Mouse (Mus musculus): ENCODE measurements around the gene Agt. TPM values are rescaled to one million over a fixed set of nuclear protein-coding genes. Genes with fewer than 3 reads are reported as not detected.

Agt gene
- total and polyA plus RNA-seq, 3 experiments: not detected

DNA sequence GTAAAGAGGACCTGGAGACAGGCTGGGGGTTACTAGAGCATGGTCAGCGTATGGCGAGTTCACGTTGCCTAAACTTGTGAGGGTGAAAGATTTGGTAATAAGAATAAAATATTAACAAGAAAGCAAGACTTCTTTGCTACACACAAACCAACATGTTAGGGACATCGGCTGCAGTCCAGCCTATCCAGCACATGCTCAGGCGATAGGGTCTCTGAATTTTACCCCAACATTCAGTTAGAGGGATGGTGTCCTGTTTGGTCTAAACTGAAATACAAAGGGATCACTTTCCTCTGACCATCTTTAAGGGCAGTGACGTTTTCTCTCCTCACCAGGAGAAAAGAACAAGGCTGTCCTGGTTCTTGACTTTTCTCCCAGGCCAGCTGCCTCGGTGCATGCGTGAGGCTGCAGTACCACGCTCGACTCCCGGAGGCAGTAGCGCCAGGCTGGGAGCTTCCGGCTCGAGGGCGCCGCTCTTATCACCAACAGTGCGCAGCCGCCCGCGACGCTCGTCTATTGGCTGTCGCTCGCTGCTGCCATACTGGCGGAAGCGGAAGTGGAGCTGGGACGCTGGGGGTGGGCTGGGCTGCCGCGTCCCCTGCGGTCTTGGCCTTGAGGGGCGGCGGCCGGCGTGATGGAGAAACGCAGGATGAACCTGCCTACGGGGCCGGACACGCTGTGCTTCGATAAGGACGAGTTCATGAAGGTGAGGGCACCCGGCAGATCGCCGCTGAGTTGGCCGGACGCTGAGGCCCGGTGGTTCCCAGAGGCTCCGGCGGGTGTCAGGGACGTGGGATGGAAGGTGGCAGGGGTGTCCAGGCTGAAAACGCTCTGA, 49.0 kb downstream of the Agt start, which contains the start of gene Cog2:
Cog2 (plus strand) TSS at position 519 of the 832 bp plus-strand sequence.
- Histone ChIP-seq H3K9me3 (replicated peaks; ENCODE audit: low read length) (no peaks in the 10 kb centered on the region), H3K27ac (ENCODE audit: insufficient read depth, low read depth) (no peak within 1 kb of the TSS), H3K27me3 (replicated peaks) (no peaks in the 10 kb centered on the region), H3K4me3 (replicated peaks in 1 of 3; ENCODE audit: low read depth in 2 of 3, low read length in 2 of 3, poor library complexity in 1 of 3) (peak within 1 kb of the TSS; percentile 89 to 97 (median 91)), H3K4me1 (ENCODE audit: control insufficient read depth in 1 of 2, insufficient read depth in 2 of 2) (peaks cover 8 to 30% of the 10 kb centered on the region in 2 experiments), H3K36me3 (replicated peaks in 1 of 2; ENCODE audit: control insufficient read depth in 1 of 2, insufficient read depth in 1 of 2, low read length in 1 of 2) (peaks cover 7 to 29% of the 10 kb centered on the region in 2 experiments), H3K4me2 (ENCODE audit: insufficient read depth, low read depth, poor library complexity, severe bottlenecking) (peak within 1 kb of the TSS; percentile 80), H3K79me2 (replicated peaks; ENCODE audit: control insufficient read depth, extremely low read depth, insufficient read depth, poor library complexity, severe bottlenecking) (peaks cover 27% of the 10 kb centered on the region), H3K9ac (ENCODE audit: insufficient read depth, low read depth) (peak within 1 kb of the TSS; percentile 73)
- TF ChIP-seq NELFE (IDR thresholded peaks at IDR 0.05; ENCODE audit: low read depth, low read length): no peak; the same call in none of the 2 replicates
- TF ChIP-seq SMC3 (IDR thresholded peaks at IDR 0.05; ENCODE audit: low read depth, low read length): no peak
- TF ChIP-seq MYC (IDR thresholded peaks at IDR 0.05; ENCODE audit: low read depth, low read length): 0 out of 2 replicates have a peak, but pooled peaks have one; percentile 66
- TF ChIP-seq CHD1 (IDR thresholded peaks at IDR 0.05; ENCODE audit: low read depth, low read length): no peak
- no peak for TF ChIP-seq USF2 (conservative IDR thresholded peaks at IDR 0.05; ENCODE audit: low read depth, low read length)
- TF ChIP-seq USF1 (IDR thresholded peaks at IDR 0.05; ENCODE audit: low read depth, low read length): no peak
- TF ChIP-seq KAT2A (IDR thresholded peaks at IDR 0.05; ENCODE audit: insufficient replicate concordance, low read length): peak; percentile 90; the same call in 1 of the 2 replicates
- TF ChIP-seq NRF1 (IDR thresholded peaks at IDR 0.05; ENCODE audit: low read depth, low read length): peak; percentile 96
- TF ChIP-seq TCF12 (IDR thresholded peaks at IDR 0.05; ENCODE audit: low read depth, low read length): peak; percentile 67; the same call in 1 of the 2 replicates
- no peak for TF ChIP-seq JUN (IDR thresholded peaks at IDR 0.05; ENCODE audit: insufficient read depth, low read depth, low read length)
- TF ChIP-seq RAD21 (IDR thresholded peaks at IDR 0.05; ENCODE audit: low read depth, low read length): no peak
- no peak for TF ChIP-seq JUND (conservative IDR thresholded peaks at IDR 0.05; ENCODE audit: low read depth, low read length)
- no peak for TF ChIP-seq E2F4 (IDR thresholded peaks at IDR 0.05; ENCODE audit: insufficient replicate concordance, low read depth, low read length)
- TF ChIP-seq GABPA (IDR thresholded peaks at IDR 0.05; ENCODE audit: insufficient replicate concordance, low read depth, low read length): peak; percentile 84
- peak; percentile 37; the same call in 1 of the 2 replicates for TF ChIP-seq MEF2A (IDR thresholded peaks at IDR 0.05; ENCODE audit: borderline replicate concordance, low read depth, low read length)
- peak; percentile 60; the same call in 1 of the 2 replicates for TF ChIP-seq IRF4 (IDR thresholded peaks at IDR 0.05; ENCODE audit: low read depth, low read length)
- TF ChIP-seq CHD2 (IDR thresholded peaks at IDR 0.05; ENCODE audit: low read length): no peak
- TF ChIP-seq SIN3A (IDR thresholded peaks at IDR 0.05; ENCODE audit: low read length): peak; percentile 91
- TF ChIP-seq MXI1 (IDR thresholded peaks at IDR 0.05; ENCODE audit: low read depth, low read length): peak; percentile 82; the same call in 1 of the 2 replicates
- peak; percentile 92 for TF ChIP-seq HCFC1 (IDR thresholded peaks at IDR 0.05; ENCODE audit: low read depth, low read length)
- TF ChIP-seq ZKSCAN1 (IDR thresholded peaks at IDR 0.05; ENCODE audit: borderline replicate concordance, low read depth, low read length): no peak
- peak; percentile 53; the same call in 1 of the 2 replicates for TF ChIP-seq ZMIZ1 (IDR thresholded peaks at IDR 0.05; ENCODE audit: low read depth, low read length)
- no peak for TF ChIP-seq MAZ (IDR thresholded peaks at IDR 0.05; ENCODE audit: low read depth, low read length)
- no peak for TF ChIP-seq EP300 (IDR thresholded peaks at IDR 0.05; ENCODE audit: low read length)
- no peak for TF ChIP-seq POLR2AphosphoS2 (IDR thresholded peaks at IDR 0.05; ENCODE audit: low read depth, low read length)
- TF ChIP-seq MAX (IDR thresholded peaks at IDR 0.05; ENCODE audit: low read length): peak; percentile 64
- no peak for TF ChIP-seq BHLHE40 (IDR thresholded peaks at IDR 0.05; ENCODE audit: low read depth, low read length)
- no peak for TF ChIP-seq ZC3H11A (IDR thresholded peaks at IDR 0.05; ENCODE audit: low read depth, low read length)
- no peak for TF ChIP-seq ZNF384 (IDR thresholded peaks at IDR 0.05; ENCODE audit: low read depth, low read length)
- TF ChIP-seq UBTF (IDR thresholded peaks at IDR 0.05; ENCODE audit: low read depth, low read length): no peak
- peak; percentile 82 for TF ChIP-seq POLR2A (IDR thresholded peaks at IDR 0.05; ENCODE audit: low read depth, low read length)
- no peak for TF ChIP-seq ETS1 (conservative IDR thresholded peaks at IDR 0.05; ENCODE audit: low read depth, low read length)
- TF ChIP-seq PAX5 (IDR thresholded peaks at IDR 0.05; ENCODE audit: low read length): no peak
- TF ChIP-seq ELF1 (IDR thresholded peaks at IDR 0.05; ENCODE audit: low read depth, low read length): peak; percentile 100
- TF ChIP-seq CTCF (conservative IDR thresholded peaks at IDR 0.05 in 1 of 2, IDR thresholded peaks at IDR 0.05 in 1 of 2; ENCODE audit: low read depth in 2 of 2, low read length in 2 of 2): peak in 1 of 2 experiments; percentile 85; a peak in 2 of 4 replicates
- TF ChIP-seq TBP (conservative IDR thresholded peaks at IDR 0.05; ENCODE audit: low read depth, low read length): peak; percentile 74; the same call in 1 of the 2 replicates
- no peak for TF ChIP-seq RCOR1 (conservative IDR thresholded peaks at IDR 0.05; ENCODE audit: low read depth, low read length)
- TF ChIP-seq MAFK (IDR thresholded peaks at IDR 0.05; ENCODE audit: insufficient replicate concordance, low read length): no peak
- in situ Hi-C loops (cut with MboI; ENCODE audit: low pct_ligation_motif_present, low pct_unique_long_range_greater_than_20kb, low sequenced_read_pairs): no loop called here
- dilution Hi-C loops (cut with MboI; ENCODE audit: extremely low pct_ligation_motif_present, extremely low pct_unique_long_range_greater_than_20kb, low sequenced_read_pairs): no loop called here
- DNase-seq (ENCODE audit: extremely low read depth): peak; percentile 95

All from CH12.LX (cell line).